Mouse (Mus musculus) lung, postnatal 0 days (tissue): ENCODE measurements around the gene Zfand3.

Source experiments
- CTCF ChIP-seq: IDR thresholded peaks from 2 replicates; pipeline ENCODE4 v1.5.1; 2016; ENCODE audit warnings: antibody characterized with exemption, mild to moderate bottlenecking
- EP300 ChIP-seq: IDR thresholded peaks from 2 replicates; pipeline ENCODE4 v1.6.1; 2016; ENCODE audit warnings: antibody characterized with exemption, mild to moderate bottlenecking, control low read depth

GRCm38 (mm10) chr17:30195591-30196183, 191.2 kb downstream of the Zfand3 start:
- no peak for TF ChIP-seq CTCF
- no peak for TF ChIP-seq EP300
